Mouse (Mus musculus): Measurements from ENCODE around the gene Paqr5. TPM values are rescaled to one million over a fixed set of nuclear protein-coding genes. Genes with fewer than 3 reads are reported as not detected.

Paqr5 gene
- polyA plus RNA-seq, 1 experiment from 2014 or later: 0.25 TPM

- H3K9ac ChIP-seq (replicated peaks; ENCODE audit: low read depth, low read length): no peak overlapping the region
- no peak overlapping the region for H3K27ac ChIP-seq (ENCODE audit: low read length)
- 78% methylated on average over 3 of the region's 3 CpGs for WGBS
- H3K4me2 ChIP-seq (ENCODE audit: low read length): no peak overlapping the region
- no peak overlapping the region for H3K4me3 ChIP-seq (replicated peaks; ENCODE audit: low read length)
- H3K9me3 ChIP-seq (ENCODE audit: control insufficient read depth, low read length): no peaks in the 10 kb centered on the region
- no peaks in the 10 kb centered on the region for H3K27me3 ChIP-seq (replicated peaks; ENCODE audit: control insufficient read depth, insufficient read depth, low read length)
- H3K4me1 ChIP-seq (replicated peaks; ENCODE audit: control insufficient read depth, insufficient read depth, low read length): no peaks in the 10 kb centered on the region
- no peak for ATAC-seq
- H3K36me3 ChIP-seq (ENCODE audit: control insufficient read depth, insufficient read depth): no peaks in the 10 kb centered on the region
These were observed 55.6 kb downstream of the Paqr5 start for GRCm38 (mm10) chr9:61971045-61971444.

GRCm38 (mm10) chr9:61967357-61967756 lies 59.3 kb downstream of the Paqr5 start:
- H3K9ac ChIP-seq (replicated peaks; ENCODE audit: low read depth, low read length): no peak overlapping the region
- no peaks in the 10 kb centered on the region for H3K9me3 ChIP-seq (ENCODE audit: control insufficient read depth, low read length)
- no peak overlapping the region for H3K27ac ChIP-seq (ENCODE audit: low read length)
- H3K4me1 ChIP-seq (replicated peaks; ENCODE audit: control insufficient read depth, insufficient read depth, low read length): no peaks in the 10 kb centered on the region
- no peaks in the 10 kb centered on the region for H3K27me3 ChIP-seq (replicated peaks; ENCODE audit: control insufficient read depth, insufficient read depth, low read length)
- no peaks in the 10 kb centered on the region for H3K36me3 ChIP-seq (ENCODE audit: control insufficient read depth, insufficient read depth)
- H3K4me3 ChIP-seq (replicated peaks; ENCODE audit: low read length): no peak overlapping the region
- H3K4me2 ChIP-seq (ENCODE audit: low read length): no peak overlapping the region
- WGBS: 72% methylated on average over 10 of the region's 10 CpGs
- ATAC-seq: no peak

- Histone ChIP-seq H3K27ac (ENCODE audit: low read length) (no peak overlapping the region), H3K4me1 (replicated peaks; ENCODE audit: control insufficient read depth, insufficient read depth, low read length) (no peaks in the 10 kb centered on the region), H3K9ac (replicated peaks; ENCODE audit: low read depth, low read length) (no peak overlapping the region), H3K4me2 (ENCODE audit: low read length) (no peak overlapping the region), H3K9me3 (ENCODE audit: control insufficient read depth, low read length) (no peaks in the 10 kb centered on the region), H3K4me3 (replicated peaks; ENCODE audit: low read length) (no peak overlapping the region), H3K36me3 (ENCODE audit: control insufficient read depth, insufficient read depth) (no peaks in the 10 kb centered on the region), H3K27me3 (replicated peaks; ENCODE audit: control insufficient read depth, insufficient read depth, low read length) (no peaks in the 10 kb centered on the region)
- WGBS: 85% methylated on average over 7 of the region's 7 CpGs
- ATAC-seq: no peak
These were observed 60.7 kb downstream of the Paqr5 start for GRCm38 (mm10) chr9:61965987-61966386.

- Histone ChIP-seq H3K9ac (replicated peaks; ENCODE audit: low read depth, low read length) (no peak overlapping the region), H3K27me3 (replicated peaks; ENCODE audit: control insufficient read depth, insufficient read depth, low read length) (no peaks in the 10 kb centered on the region), H3K9me3 (ENCODE audit: control insufficient read depth, low read length) (no peaks in the 10 kb centered on the region), H3K4me3 (replicated peaks; ENCODE audit: low read length) (no peak overlapping the region), H3K4me1 (replicated peaks; ENCODE audit: control insufficient read depth, insufficient read depth, low read length) (no peaks in the 10 kb centered on the region), H3K27ac (ENCODE audit: low read length) (no peak overlapping the region), H3K36me3 (ENCODE audit: control insufficient read depth, insufficient read depth) (no peaks in the 10 kb centered on the region), H3K4me2 (ENCODE audit: low read length) (no peak overlapping the region)
- WGBS: 44% methylated on average over 4 of the region's 4 CpGs
- ATAC-seq: peak; percentile 49; the same call in 1 of the 2 replicates
These were observed 61.2 kb downstream of the Paqr5 start for GRCm38 (mm10) chr9:61965411-61965930.

GRCm38 (mm10) chr9:61963356-61963755 lies 63.3 kb downstream of the Paqr5 start:
- WGBS: 84% methylated on average over 6 of the region's 6 CpGs
- no peaks in the 10 kb centered on the region for H3K36me3 ChIP-seq (ENCODE audit: control insufficient read depth, insufficient read depth)
- H3K9ac ChIP-seq (replicated peaks; ENCODE audit: low read depth, low read length): no peak overlapping the region
- H3K4me2 ChIP-seq (ENCODE audit: low read length): no peak overlapping the region
- no peaks in the 10 kb centered on the region for H3K9me3 ChIP-seq (ENCODE audit: control insufficient read depth, low read length)
- ATAC-seq: no peak
- H3K4me1 ChIP-seq (replicated peaks; ENCODE audit: control insufficient read depth, insufficient read depth, low read length): no peaks in the 10 kb centered on the region
- H3K4me3 ChIP-seq (replicated peaks; ENCODE audit: low read length): no peak overlapping the region
- H3K27me3 ChIP-seq (replicated peaks; ENCODE audit: control insufficient read depth, insufficient read depth, low read length): no peaks in the 10 kb centered on the region
- H3K27ac ChIP-seq (ENCODE audit: low read length): no peak overlapping the region

- Histone ChIP-seq H3K4me2 (ENCODE audit: low read length) (no peak overlapping the region), H3K9me3 (ENCODE audit: control insufficient read depth, low read length) (no peaks in the 10 kb centered on the region), H3K27ac (ENCODE audit: low read length) (no peak overlapping the region), H3K9ac (replicated peaks; ENCODE audit: low read depth, low read length) (no peak overlapping the region), H3K36me3 (ENCODE audit: control insufficient read depth, insufficient read depth) (no peaks in the 10 kb centered on the region), H3K4me3 (replicated peaks; ENCODE audit: low read length) (no peak overlapping the region), H3K27me3 (replicated peaks; ENCODE audit: control insufficient read depth, insufficient read depth, low read length) (no peaks in the 10 kb centered on the region), H3K4me1 (replicated peaks; ENCODE audit: control insufficient read depth, insufficient read depth, low read length) (no peaks in the 10 kb centered on the region)
- no peak for ATAC-seq
- 90% methylated on average over 4 of the region's 4 CpGs for WGBS
These were observed 65.5 kb downstream of the Paqr5 start for GRCm38 (mm10) chr9:61961181-61961580.

GRCm38 (mm10) chr9:61960753-61961152 lies 65.9 kb downstream of the Paqr5 start:
- Histone ChIP-seq H3K4me3 (replicated peaks; ENCODE audit: low read length) (no peak overlapping the region), H3K9me3 (ENCODE audit: control insufficient read depth, low read length) (no peaks in the 10 kb centered on the region), H3K27ac (ENCODE audit: low read length) (no peak overlapping the region), H3K36me3 (ENCODE audit: control insufficient read depth, insufficient read depth) (no peaks in the 10 kb centered on the region), H3K27me3 (replicated peaks; ENCODE audit: control insufficient read depth, insufficient read depth, low read length) (no peaks in the 10 kb centered on the region), H3K4me2 (ENCODE audit: low read length) (no peak overlapping the region), H3K9ac (replicated peaks; ENCODE audit: low read depth, low read length) (no peak overlapping the region), H3K4me1 (replicated peaks; ENCODE audit: control insufficient read depth, insufficient read depth, low read length) (no peaks in the 10 kb centered on the region)
- ATAC-seq: no peak
- 85% methylated on average over 5 of the region's 5 CpGs for WGBS

GRCm38 (mm10) chr9:61959921-61960569 lies 66.6 kb downstream of the Paqr5 start:
- no peak for ATAC-seq
- WGBS: 78% methylated on average over 1 of the region's 1 CpGs

GRCm38 (mm10) chr9:61954707-61955106 lies 71.9 kb downstream of the Paqr5 start:
- H3K27ac ChIP-seq (ENCODE audit: low read length): no peak overlapping the region
- no peaks in the 10 kb centered on the region for H3K9me3 ChIP-seq (ENCODE audit: control insufficient read depth, low read length)
- no peak for ATAC-seq
- H3K4me3 ChIP-seq (replicated peaks; ENCODE audit: low read length): no peak overlapping the region
- H3K4me2 ChIP-seq (ENCODE audit: low read length): no peak overlapping the region
- no peak overlapping the region for H3K9ac ChIP-seq (replicated peaks; ENCODE audit: low read depth, low read length)
- H3K4me1 ChIP-seq (replicated peaks; ENCODE audit: control insufficient read depth, insufficient read depth, low read length): no peaks in the 10 kb centered on the region
- H3K27me3 ChIP-seq (replicated peaks; ENCODE audit: control insufficient read depth, insufficient read depth, low read length): no peaks in the 10 kb centered on the region
- no peaks in the 10 kb centered on the region for H3K36me3 ChIP-seq (ENCODE audit: control insufficient read depth, insufficient read depth)

More at GRCm38 (mm10) chr9:61959921-61960569, 66.6 kb downstream of the Paqr5 start:
- H3K27me3 ChIP-seq (replicated peaks; ENCODE audit: control insufficient read depth, insufficient read depth, low read length): no peaks in the 10 kb centered on the region
- H3K9me3 ChIP-seq (ENCODE audit: control insufficient read depth, low read length): no peaks in the 10 kb centered on the region
- no peak overlapping the region for H3K4me3 ChIP-seq (replicated peaks; ENCODE audit: low read length)
- no peak overlapping the region for H3K27ac ChIP-seq (ENCODE audit: low read length)
- no peak overlapping the region for H3K9ac ChIP-seq (replicated peaks; ENCODE audit: low read depth, low read length)
- no peaks in the 10 kb centered on the region for H3K4me1 ChIP-seq (replicated peaks; ENCODE audit: control insufficient read depth, insufficient read depth, low read length)
- no peaks in the 10 kb centered on the region for H3K36me3 ChIP-seq (ENCODE audit: control insufficient read depth, insufficient read depth)
- no peak overlapping the region for H3K4me2 ChIP-seq (ENCODE audit: low read length)

- no peak overlapping the region for H3K4me3 ChIP-seq (replicated peaks; ENCODE audit: low read length)
- H3K36me3 ChIP-seq (ENCODE audit: control insufficient read depth, insufficient read depth): no peaks in the 10 kb centered on the region
- no peaks in the 10 kb centered on the region for H3K27me3 ChIP-seq (replicated peaks; ENCODE audit: control insufficient read depth, insufficient read depth, low read length)
- 53% methylated on average over 7 of the region's 7 CpGs for WGBS
- H3K27ac ChIP-seq (ENCODE audit: low read length): no peak overlapping the region
- no peak for ATAC-seq
- no peak overlapping the region for H3K9ac ChIP-seq (replicated peaks; ENCODE audit: low read depth, low read length)
- H3K4me1 ChIP-seq (replicated peaks; ENCODE audit: control insufficient read depth, insufficient read depth, low read length): peaks cover 6% of the 10 kb centered on the region
- no peak overlapping the region for H3K4me2 ChIP-seq (ENCODE audit: low read length)
- no peaks in the 10 kb centered on the region for H3K9me3 ChIP-seq (ENCODE audit: control insufficient read depth, low read length)
These were observed 74.4 kb downstream of the Paqr5 start for GRCm38 (mm10) chr9:61952241-61952640.

Measured in forebrain, embryonic 16.5 days (tissue).